21 mouse cellular contexts compared by ENCODE assay signal in genomic region chr3:86382557-86382956, GRCm38 (mm10).
A peak's percentile ranks its signal among the peaks of the same experiment; 100 is the strongest.
DNase-seq lines count a peak whose midpoint lies in the region.
"Had no signal": no experiment of that assay in that cellular context is flagged by ENCODE, and none has a peak within 500 bp of the region (broad histone marks: within the 10 kb centered on the region; RNA-seq: fewer than 3 reads in every experiment).

No protein-coding gene starts in this region.

- intact Hi-C loops in heart, postnatal 36 days (cut with DNase I) = no loop called here

- H3K36me3 ChIP-seq in limb, embryonic 10.5 days = no peaks in the 10 kb centered on the region
- H3K36me3 ChIP-seq: embryonic facial prominence, embryonic 15.5 days; forebrain, embryonic 10.5 days; heart, embryonic 13.5 days; hindbrain, embryonic 12.5 days had no signal

- no peaks in the 10 kb centered on the region for H3K9me3 ChIP-seq in limb, embryonic 10.5 days (replicated peaks)
- H3K9me3 ChIP-seq: embryonic facial prominence, embryonic 15.5 days; forebrain, embryonic 10.5 days; heart, embryonic 13.5 days; hindbrain, embryonic 12.5 days had no signal

- peak overlapping the region; percentile 30; the same call in 1 of the 2 replicates for H3K27ac ChIP-seq in limb, embryonic 10.5 days
- H3K27ac ChIP-seq: embryonic facial prominence, embryonic 15.5 days; forebrain, embryonic 10.5 days; heart, embryonic 13.5 days; hindbrain, embryonic 12.5 days; hindbrain, postnatal 0 days had no signal

- DNase-seq in embryo, embryonic 11 days = peak; percentile 27
- no peak for DNase-seq in embryo, embryonic 10 days (ENCODE audit: low spot score)
- DNase-seq in R1 (ENCODE audit: low read depth, low spot score) = peak; percentile 59
- no peak for DNase-seq in limb, embryonic 10.5 days (ENCODE audit: low spot score)
- DNase-seq in kidney, postnatal 4 days = no peak
- no peak for DNase-seq in kidney, postnatal 36 days
- DNase-seq in heart, postnatal 36 days = no peak
- DNase-seq: adrenal gland, postnatal 10 days; cerebellum, adult 11 months; cerebellum, adult 8-10 months; cerebellum, postnatal 14 days; gastrocnemius, postnatal 36 days; heart, adult 11 months; heart, postnatal 4 days had no signal

- peaks cover 52% of the 10 kb centered on the region for H3K4me1 ChIP-seq in limb, embryonic 10.5 days
- H3K4me1 ChIP-seq: embryonic facial prominence, embryonic 15.5 days; heart, embryonic 13.5 days; hindbrain, embryonic 12.5 days had no signal

- H3K27me3 ChIP-seq in limb, embryonic 10.5 days (ENCODE audit: low read depth, poor library complexity, severe bottlenecking) = no peaks in the 10 kb centered on the region
- H3K27me3 ChIP-seq: embryonic facial prominence, embryonic 15.5 days; heart, embryonic 13.5 days; hindbrain, embryonic 12.5 days; Patski had no signal

- 26% methylated on average over 2 of the region's 2 CpGs for WGBS in limb, embryonic 10.5 days

- H3K4me3 ChIP-seq in limb, embryonic 10.5 days = no peak overlapping the region
- H3K4me3 ChIP-seq: embryonic facial prominence, embryonic 15.5 days; erythroblast, embryonic 14.5 days; forebrain, embryonic 10.5 days; heart, embryonic 13.5 days; hindbrain, embryonic 12.5 days had no signal

Comparison
In these comparisons a context has a peak if more than half of its experiments do, and no peak if none do; other contexts are left out.
1. DNase-seq: peak in embryo, embryonic 11 days (single experiment) and R1 (single experiment); none in embryo, embryonic 10 days (single experiment), limb, embryonic 10.5 days (single experiment), kidney, postnatal 4 days (0 of 2), kidney, postnatal 36 days (0 of 2) and heart, postnatal 36 days (0 of 2).